ENCODE assay signal across 1 mouse cellular context in genomic region chr16:20673706-20674303, GRCm38 (mm10).
A peak's percentile ranks its signal among the peaks of the same experiment; 100 is the strongest.
TF ChIP-seq lines count a peak whose summit lies in the region.

No protein-coding gene starts in this region.

TF ChIP-seq in CH12.LX, 34 proteins besides CTCF, POLR2A, EP300 and RAD21:
- TF ChIP-seq GABPA (IDR thresholded peaks at IDR 0.05; ENCODE audit: insufficient replicate concordance, low read depth, low read length): no peak
- TF ChIP-seq ZNF384 (IDR thresholded peaks at IDR 0.05; ENCODE audit: low read depth, low read length): no peak
- TF ChIP-seq MXI1 (IDR thresholded peaks at IDR 0.05; ENCODE audit: low read depth, low read length): peak; percentile 80; the same call in 1 of the 2 replicates
- no peak for TF ChIP-seq MAFK (IDR thresholded peaks at IDR 0.05; ENCODE audit: insufficient replicate concordance, low read length)
- no peak for TF ChIP-seq CHD2 (IDR thresholded peaks at IDR 0.05; ENCODE audit: low read length)
- TF ChIP-seq PAX5 (IDR thresholded peaks at IDR 0.05; ENCODE audit: low read length): no peak
- no peak for TF ChIP-seq MEF2A (IDR thresholded peaks at IDR 0.05; ENCODE audit: borderline replicate concordance, low read depth, low read length)
- no peak for TF ChIP-seq CHD1 (IDR thresholded peaks at IDR 0.05; ENCODE audit: low read depth, low read length)
- peak; percentile 65; the same call in 1 of the 2 replicates for TF ChIP-seq MAX (IDR thresholded peaks at IDR 0.05; ENCODE audit: low read length)
- TF ChIP-seq MYC (IDR thresholded peaks at IDR 0.05; ENCODE audit: low read depth, low read length): no peak
- TF ChIP-seq SIN3A (IDR thresholded peaks at IDR 0.05; ENCODE audit: low read length): peak; percentile 67
